Mouse (Mus musculus): ENCODE measurements around the gene Dpm2. TPM values are rescaled to one million over a fixed set of nuclear protein-coding genes. Genes with fewer than 3 reads are reported as not detected.

The Dpm2 gene
- polyA plus RNA-seq, 1 experiment from 2014 or later: 120 TPM

DNA sequence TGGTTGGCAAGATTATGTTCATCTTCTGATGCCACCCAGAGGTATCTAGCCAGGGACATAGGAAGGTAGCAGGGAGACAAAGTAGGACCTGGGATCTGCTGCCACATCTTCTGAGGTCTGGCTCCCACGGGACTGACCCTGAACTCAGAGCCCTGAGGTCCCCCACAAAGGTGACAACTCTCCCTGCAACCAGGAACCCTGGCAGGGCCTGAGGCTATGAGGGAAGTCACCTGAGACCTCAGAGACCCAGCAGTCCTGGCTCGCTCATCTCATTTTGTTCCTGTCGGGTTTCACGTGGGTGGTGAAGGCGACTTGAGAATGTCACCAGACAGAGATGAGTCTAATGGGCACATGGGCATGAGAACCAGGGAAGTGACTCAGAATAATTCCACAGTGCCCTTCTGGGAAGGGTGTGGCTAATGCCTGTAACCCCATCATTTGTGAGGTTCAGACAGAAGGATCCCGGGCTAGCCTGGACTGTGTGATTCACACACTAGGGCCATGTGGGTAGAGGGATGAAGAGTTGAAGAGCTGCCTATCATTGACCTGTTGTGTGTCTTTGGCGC is 14.6 kb downstream of the Dpm2 start:
- H3K9ac ChIP-seq (ENCODE audit: low read depth, low read length): no peak overlapping the region
- no peaks in the 10 kb centered on the region for H3K9me3 ChIP-seq (ENCODE audit: control insufficient read depth)
- H3K4me1 ChIP-seq (replicated peaks; ENCODE audit: control insufficient read depth, insufficient read depth, low read length): peaks cover 2% of the 10 kb centered on the region; the same call in 1 of the 2 replicates
- H3K36me3 ChIP-seq (ENCODE audit: control insufficient read depth, insufficient read depth): no peaks in the 10 kb centered on the region
- no peak overlapping the region for H3K27ac ChIP-seq (ENCODE audit: low read depth, low read length)
- TF ChIP-seq CTCF (IDR thresholded peaks at IDR 0.05; ENCODE audit: low read depth): no peak
- peaks cover 5% of the 10 kb centered on the region; the same call in 1 of the 2 replicates for H3K27me3 ChIP-seq (replicated peaks; ENCODE audit: control insufficient read depth, insufficient read depth, low read length)
- 83% methylated on average over 7 of the region's 7 CpGs for WGBS
- ATAC-seq: no peak
- no peak overlapping the region for H3K4me2 ChIP-seq (replicated peaks; ENCODE audit: low read depth)
- H3K4me3 ChIP-seq (ENCODE audit: low read depth, low read length): no peak overlapping the region

DNA sequence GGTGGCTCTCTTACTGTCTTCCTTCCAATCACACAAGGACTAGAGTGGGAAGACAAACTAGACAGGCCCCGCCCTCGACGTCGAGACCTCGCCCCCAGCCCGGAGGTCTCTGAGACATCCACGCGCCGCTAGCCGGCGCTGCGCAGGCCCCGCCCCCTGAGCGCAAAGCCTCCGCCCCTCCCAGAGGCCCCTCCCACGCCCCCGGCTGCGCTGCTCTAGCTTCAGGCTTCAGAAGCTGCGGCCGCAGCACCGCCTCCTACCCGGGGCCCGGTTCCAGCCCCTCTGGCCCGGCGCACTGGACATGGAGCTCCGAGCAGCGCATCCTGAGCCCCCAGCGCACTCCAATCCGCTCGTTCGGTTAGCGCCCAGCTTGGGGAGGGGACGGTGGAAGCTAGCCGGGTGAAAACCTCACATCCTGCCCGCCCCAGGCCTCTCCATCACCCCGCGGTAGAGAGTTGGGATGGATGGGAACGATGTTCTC is 16.3 kb downstream of the Dpm2 start, which contains the start of gene St6galnac4:
St6galnac4 (plus strand) TSS at position 225 of the 481 bp plus-strand sequence.
- ATAC-seq: peak; percentile 51
- Histone ChIP-seq H3K4me1 (replicated peaks; ENCODE audit: control insufficient read depth, insufficient read depth, low read length) (peaks cover 2% of the 10 kb centered on the region; the same call in 1 of the 2 replicates), H3K27me3 (replicated peaks; ENCODE audit: control insufficient read depth, insufficient read depth, low read length) (peaks cover 5% of the 10 kb centered on the region; the same call in 1 of the 2 replicates), H3K27ac (ENCODE audit: low read depth, low read length) (peak within 1 kb of the TSS; percentile 42; the same call in 1 of the 2 replicates), H3K36me3 (ENCODE audit: control insufficient read depth, insufficient read depth) (no peaks in the 10 kb centered on the region), H3K4me2 (replicated peaks; ENCODE audit: low read depth) (peak within 1 kb of the TSS; percentile 65), H3K9me3 (ENCODE audit: control insufficient read depth) (no peaks in the 10 kb centered on the region), H3K9ac (ENCODE audit: low read depth, low read length) (peak within 1 kb of the TSS; percentile 41; the same call in 1 of the 2 replicates), H3K4me3 (ENCODE audit: low read depth, low read length) (peak within 1 kb of the TSS; percentile 43)
- TF ChIP-seq CTCF (IDR thresholded peaks at IDR 0.05; ENCODE audit: low read depth): peak; percentile 71
- 2% methylated on average over 38 of the region's 38 CpGs for WGBS

DNA sequence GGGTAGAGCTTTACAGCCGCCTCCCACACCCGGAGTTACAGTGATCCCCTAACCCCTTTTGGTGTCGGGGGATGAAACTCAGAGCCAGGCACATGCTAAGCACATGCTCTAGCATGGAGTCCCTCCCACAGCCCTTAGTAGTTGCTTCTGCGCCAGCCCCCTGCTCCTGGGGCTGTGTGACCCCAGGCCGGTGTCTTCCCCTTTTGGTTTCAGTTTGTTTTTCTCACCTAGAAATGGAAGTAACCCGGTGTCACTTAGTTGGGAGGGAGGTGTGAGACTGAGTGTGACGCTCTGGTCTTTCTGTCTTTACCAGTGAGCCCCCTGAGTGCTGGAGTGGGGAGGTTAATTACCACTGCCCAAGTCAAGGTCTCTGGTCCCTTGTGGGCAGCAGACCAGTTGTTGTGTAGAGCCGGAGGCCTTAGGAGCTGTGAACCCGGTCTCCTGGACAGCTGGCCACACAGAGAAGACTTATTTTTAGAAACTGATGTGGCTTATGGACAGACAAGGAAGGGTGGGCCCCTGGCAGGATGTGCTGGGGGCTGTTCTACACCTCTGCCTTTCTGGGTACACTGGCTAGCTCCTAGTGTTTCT is 17.2 kb downstream of the Dpm2 start:
- H3K4me3 ChIP-seq (ENCODE audit: low read depth, low read length): peak overlapping the region; percentile 43
- H3K9ac ChIP-seq (ENCODE audit: low read depth, low read length): 0 out of 2 replicates have a peak overlapping the region, but pooled peaks have one; percentile 41
- H3K4me1 ChIP-seq (replicated peaks; ENCODE audit: control insufficient read depth, insufficient read depth, low read length): peaks cover 2% of the 10 kb centered on the region; the same call in 1 of the 2 replicates
- no peak for TF ChIP-seq CTCF (IDR thresholded peaks at IDR 0.05; ENCODE audit: low read depth)
- H3K27me3 ChIP-seq (replicated peaks; ENCODE audit: control insufficient read depth, insufficient read depth, low read length): 0 out of 2 replicates have a peak, but pooled peaks cover 4% of the 10 kb centered on the region
- no peak overlapping the region for H3K27ac ChIP-seq (ENCODE audit: low read depth, low read length)
- WGBS: 55% methylated on average over 9 of the region's 9 CpGs
- peak overlapping the region; percentile 65 for H3K4me2 ChIP-seq (replicated peaks; ENCODE audit: low read depth)
- no peak for ATAC-seq
- H3K36me3 ChIP-seq (ENCODE audit: control insufficient read depth, insufficient read depth): no peaks in the 10 kb centered on the region
- no peaks in the 10 kb centered on the region for H3K9me3 ChIP-seq (ENCODE audit: control insufficient read depth)

DNA sequence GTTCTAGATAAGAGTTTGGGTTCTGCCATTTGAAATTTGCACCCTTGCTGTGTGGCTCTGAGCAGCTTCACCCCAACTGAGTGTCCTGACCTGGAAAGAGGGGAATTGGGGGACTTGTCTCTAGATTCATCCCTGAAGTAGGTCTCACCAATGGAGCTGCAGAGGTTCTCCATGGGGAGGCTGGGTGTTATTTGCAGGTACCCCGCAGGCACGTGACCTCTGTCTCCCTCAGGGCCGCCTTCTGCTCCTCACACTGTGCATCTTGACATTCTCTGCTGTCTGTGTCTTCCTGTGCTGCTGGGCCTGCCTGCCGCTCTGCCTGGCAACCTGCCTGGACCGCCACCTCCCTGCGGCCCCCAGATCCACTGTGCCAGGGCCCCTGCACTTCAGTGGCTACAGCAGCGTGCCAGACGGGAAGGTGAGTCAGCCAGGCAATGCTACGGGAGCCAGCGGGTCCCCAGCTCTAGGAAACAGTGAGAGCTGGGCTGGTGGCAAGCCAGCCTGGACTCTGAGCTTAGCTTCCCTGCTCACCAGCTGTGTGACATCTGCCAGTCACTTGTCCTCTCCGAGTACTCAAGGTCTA is 18.6 kb downstream of the Dpm2 start:
- H3K9me3 ChIP-seq (ENCODE audit: control insufficient read depth): no peaks in the 10 kb centered on the region
- no peak overlapping the region for H3K4me3 ChIP-seq (ENCODE audit: low read depth, low read length)
- no peak overlapping the region for H3K9ac ChIP-seq (ENCODE audit: low read depth, low read length)
- WGBS: 59% methylated on average over 11 of the region's 11 CpGs
- no peak for ATAC-seq
- no peak overlapping the region for H3K4me2 ChIP-seq (replicated peaks; ENCODE audit: low read depth)
- TF ChIP-seq CTCF (IDR thresholded peaks at IDR 0.05; ENCODE audit: low read depth): no peak
- no peak overlapping the region for H3K27ac ChIP-seq (ENCODE audit: low read depth, low read length)
- no peaks in the 10 kb centered on the region for H3K36me3 ChIP-seq (ENCODE audit: control insufficient read depth, insufficient read depth)
- H3K4me1 ChIP-seq (replicated peaks; ENCODE audit: control insufficient read depth, insufficient read depth, low read length): no peaks in the 10 kb centered on the region
- H3K27me3 ChIP-seq (replicated peaks; ENCODE audit: control insufficient read depth, insufficient read depth, low read length): no peaks in the 10 kb centered on the region

DNA sequence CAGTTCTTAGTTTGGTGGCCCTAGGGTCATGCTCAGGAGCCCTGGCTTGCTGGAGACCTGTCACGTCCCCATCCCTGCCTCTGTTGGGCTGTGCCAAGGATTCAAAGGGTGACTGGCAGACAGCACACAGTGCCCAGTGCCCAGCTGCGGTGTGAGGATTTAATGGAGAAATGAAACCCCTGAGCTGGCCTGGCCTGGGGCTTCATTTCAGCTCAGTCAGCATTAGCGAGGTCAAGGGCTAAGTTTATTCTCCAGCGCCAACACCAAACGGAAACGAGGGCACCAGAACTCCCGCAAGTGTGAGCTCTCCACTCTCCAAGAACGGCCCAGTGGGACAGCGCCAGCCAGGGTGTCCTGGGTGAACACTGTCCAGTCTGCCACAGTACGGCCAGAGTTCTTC is 19.6 kb downstream of the Dpm2 start:
- H3K4me2 ChIP-seq (replicated peaks; ENCODE audit: low read depth): no peak overlapping the region
- ATAC-seq: no peak
- no peaks in the 10 kb centered on the region for H3K27me3 ChIP-seq (replicated peaks; ENCODE audit: control insufficient read depth, insufficient read depth, low read length)
- 81% methylated on average over 10 of the region's 10 CpGs for WGBS
- H3K9ac ChIP-seq (ENCODE audit: low read depth, low read length): no peak overlapping the region
- TF ChIP-seq CTCF (IDR thresholded peaks at IDR 0.05; ENCODE audit: low read depth): no peak
- peaks cover 8% of the 10 kb centered on the region; the same call in 1 of the 2 replicates for H3K36me3 ChIP-seq (ENCODE audit: control insufficient read depth, insufficient read depth)
- H3K4me3 ChIP-seq (ENCODE audit: low read depth, low read length): no peak overlapping the region
- no peaks in the 10 kb centered on the region for H3K9me3 ChIP-seq (ENCODE audit: control insufficient read depth)
- no peak overlapping the region for H3K27ac ChIP-seq (ENCODE audit: low read depth, low read length)
- no peaks in the 10 kb centered on the region for H3K4me1 ChIP-seq (replicated peaks; ENCODE audit: control insufficient read depth, insufficient read depth, low read length)

DNA sequence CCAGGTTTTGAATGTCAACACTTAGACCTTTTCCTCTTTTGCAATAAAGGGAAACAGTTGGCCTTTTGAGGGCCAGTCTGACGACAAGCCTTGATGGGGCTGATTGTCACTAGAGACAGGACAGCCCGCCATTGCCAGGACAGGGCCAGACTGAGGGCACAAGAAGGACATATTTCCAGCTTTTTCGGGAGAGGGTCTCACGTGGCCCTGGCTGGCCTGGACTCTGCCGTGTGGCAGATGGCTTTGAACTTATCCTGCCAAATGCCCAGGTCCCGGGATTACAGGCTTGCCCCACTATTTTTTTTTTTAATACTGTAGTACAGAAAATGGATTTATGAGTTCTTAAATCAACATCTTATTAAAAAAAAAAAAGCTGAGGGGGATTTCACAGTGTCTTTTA is 20.6 kb downstream of the Dpm2 start:
- Histone ChIP-seq H3K27ac (ENCODE audit: low read depth, low read length) (no peak overlapping the region), H3K27me3 (replicated peaks; ENCODE audit: control insufficient read depth, insufficient read depth, low read length) (no peaks in the 10 kb centered on the region), H3K4me1 (replicated peaks; ENCODE audit: control insufficient read depth, insufficient read depth, low read length) (no peaks in the 10 kb centered on the region), H3K4me3 (ENCODE audit: low read depth, low read length) (no peak overlapping the region), H3K9me3 (ENCODE audit: control insufficient read depth) (no peaks in the 10 kb centered on the region), H3K4me2 (replicated peaks; ENCODE audit: low read depth) (no peak overlapping the region), H3K9ac (ENCODE audit: low read depth, low read length) (no peak overlapping the region), H3K36me3 (ENCODE audit: control insufficient read depth, insufficient read depth) (peaks cover 10% of the 10 kb centered on the region; the same call in 1 of the 2 replicates)
- WGBS: 77% methylated on average over 6 of the region's 6 CpGs
- ATAC-seq: no peak
- no peak for TF ChIP-seq CTCF (IDR thresholded peaks at IDR 0.05; ENCODE audit: low read depth)

Measured in intestine, postnatal 0 days (tissue).